Mouse (Mus musculus) ES-E14 (cell line): ENCODE measurements around the gene Gm14137. TPM values are rescaled to one million over a fixed set of nuclear protein-coding genes. Genes with fewer than 3 reads are reported as not detected.

ENCODE experiments used
- DNase-seq: peaks from one replicate; pipeline ENCODE4 v3.0.0-alpha.2; 2013; ENCODE audit warnings: low read depth, low spot score
- H3K27ac ChIP-seq: 2 replicates; pipeline ENCODE4 v1.5.1; 2012; ENCODE audit warnings: low read depth, mild to moderate bottlenecking, low read length, moderate library complexity, mixed read lengths; ENCODE audit not compliant: poor library complexity, insufficient read depth, severe bottlenecking
- H3K36me3 ChIP-seq: 2 replicates; pipeline ENCODE4 v1.6.1; 2012; ENCODE audit warnings: mild to moderate bottlenecking, low read length, moderate library complexity, mixed read lengths; ENCODE audit not compliant: control insufficient read depth, poor library complexity, insufficient read depth, severe bottlenecking
- H3K4me1 ChIP-seq, 2 experiments: fragments of 150-350 bp in 1 of 2; sonication (generic) in 1 of 2; 2 replicates each; pipeline ENCODE4 v1.6.1; 2012; ENCODE audit warnings: low read length in 2 of 2, mild to moderate bottlenecking in 1 of 2, mixed read lengths in 1 of 2; ENCODE audit not compliant: control insufficient read depth in 2 of 2, insufficient read depth in 2 of 2, poor library complexity in 1 of 2
- H3K4me3 ChIP-seq, 2 experiments: fragments of 150-350 bp in 1 of 2; sonication (generic) in 1 of 2; 2 replicates each; pipeline ENCODE4 v1.5.1; 2012; ENCODE audit warnings: low read length in 2 of 2, low read depth in 1 of 2, mild to moderate bottlenecking in 1 of 2, mixed read lengths in 1 of 2; ENCODE audit not compliant: insufficient read depth in 1 of 2, poor library complexity in 1 of 2, severe bottlenecking in 1 of 2
- H3K9ac ChIP-seq: 2 replicates; pipeline ENCODE4 v1.6.1; 2012; ENCODE audit warnings: low read depth, mild to moderate bottlenecking, low read length, mixed read lengths; ENCODE audit not compliant: poor library complexity, insufficient read depth, severe bottlenecking
- H3K9me3 ChIP-seq: fragments of 150-350 bp; sonication (generic); 2 replicates; pipeline ENCODE4 v1.6.1; 2012; ENCODE audit warnings: low read depth, mild to moderate bottlenecking, low read length; ENCODE audit not compliant: control insufficient read depth, insufficient read depth
- CHD2 ChIP-seq: IDR thresholded peaks from 2 replicates; pipeline ENCODE4 v1.6.1; 2014; ENCODE audit warnings: mild to moderate bottlenecking, low read depth, low read length, inconsistent platforms
- HCFC1 ChIP-seq: IDR thresholded peaks from 2 replicates; pipeline ENCODE4 v1.6.1; 2012; ENCODE audit warnings: low read length, inconsistent platforms, borderline replicate concordance; ENCODE audit not compliant: insufficient read depth
- MAFK ChIP-seq: IDR thresholded peaks from 2 replicates; pipeline ENCODE4 v1.6.1; 2014; ENCODE audit warnings: mild to moderate bottlenecking, low read depth, low read length, inconsistent platforms; ENCODE audit not compliant: insufficient read depth
- ZC3H11A ChIP-seq: IDR thresholded peaks from 2 replicates; pipeline ENCODE4 v1.6.1; 2012; ENCODE audit warnings: low read depth, mild to moderate bottlenecking, inconsistent platforms, low read length, borderline replicate concordance
- ZNF384 ChIP-seq: IDR thresholded peaks from 2 replicates; pipeline ENCODE4 v1.6.1; 2012; ENCODE audit warnings: low read depth, low read length, inconsistent platforms
- in situ Hi-C, 2 experiments: fragments of 600-800 bp; cut with MboI; formaldehyde crosslinking; loops; one replicate each; pipeline ENCODE4 v1.15.1; 2025; ENCODE audit warnings: low sequenced_read_pairs in 2 of 2, inconsistent platforms in 1 of 2; ENCODE audit not compliant: unreplicated experiment in 2 of 2
- total RNA-seq: library from RNA; depleted of rRNA; stranded (reverse); fragments of 300-350 nt; gene quantifications from 2 replicates; pipeline ENCODE4 v1.2.3, GENCODE M21; 2012

Gm14137 gene
- total RNA-seq, 1 experiment = 0.45 TPM

DNA sequence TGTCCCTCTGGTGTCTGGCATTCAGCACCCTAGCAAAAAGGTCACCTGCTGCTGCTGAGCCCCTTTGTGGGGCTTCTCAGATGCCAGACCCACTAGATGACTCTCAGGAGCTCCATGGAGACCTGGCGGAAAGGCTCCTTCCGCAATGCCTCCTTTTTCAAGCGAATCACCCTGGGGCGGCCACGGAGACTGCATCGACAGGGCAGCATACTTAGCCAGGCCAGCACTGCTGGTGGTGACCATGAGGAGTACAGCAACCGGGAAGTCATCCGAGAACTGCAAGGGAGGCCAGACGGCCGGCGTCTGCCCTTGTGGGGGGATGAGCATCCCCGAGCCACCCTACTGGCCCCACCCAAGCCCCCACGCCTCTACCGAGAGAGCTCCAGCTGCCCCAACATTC lies 557 bp downstream of the Gm14137 start:
- Histone ChIP-seq H3K9ac (no peak overlapping the region), H3K36me3 (no peaks in the 10 kb centered on the region), H3K4me3 (no peak overlapping the region), H3K9me3 (no peaks in the 10 kb centered on the region), H3K4me1 (peaks cover 0 to 2% of the 10 kb centered on the region in 2 experiments; a peak in 1 of 4 replicates), H3K27ac (no peak overlapping the region)
- TF ChIP-seq ZC3H11A = no peak
- TF ChIP-seq ZNF384 = no peak
- no peak for TF ChIP-seq MAFK
- TF ChIP-seq CHD2 = no peak
- no peak for TF ChIP-seq HCFC1
- DNase-seq = no peak
- in situ Hi-C loops = no loop called here

DNA sequence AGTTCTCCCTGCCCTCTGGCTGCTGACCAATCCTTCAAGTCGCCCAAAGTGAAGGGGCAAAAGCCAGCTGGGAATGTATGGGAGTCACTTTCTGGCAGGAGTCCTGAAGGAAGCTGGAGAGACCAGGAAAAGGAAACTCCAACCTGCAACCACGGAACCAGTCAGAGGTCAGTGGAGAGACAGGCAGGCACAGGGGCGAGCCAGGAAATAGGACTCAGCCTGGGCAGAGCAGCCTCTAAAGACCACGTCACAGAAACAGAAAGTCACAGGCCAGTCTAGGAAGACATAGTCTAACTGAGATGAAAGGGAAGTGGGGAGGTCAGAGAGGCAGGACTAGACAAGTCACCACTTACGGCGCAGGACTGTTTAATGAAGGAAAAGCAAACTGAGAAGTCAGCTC lies 1.3 kb downstream of the Gm14137 start:
- no peak for TF ChIP-seq HCFC1
- no peak for TF ChIP-seq ZC3H11A
- in situ Hi-C loops = no loop called here
- no peak overlapping the region for H3K9ac ChIP-seq
- H3K36me3 ChIP-seq = no peaks in the 10 kb centered on the region
- no peaks in the 10 kb centered on the region for H3K9me3 ChIP-seq
- no peak for DNase-seq
- H3K4me1 ChIP-seq = peaks cover 0 to 2% of the 10 kb centered on the region in 2 experiments; a peak in 1 of 4 replicates
- H3K4me3 ChIP-seq = no peak overlapping the region
- no peak overlapping the region for H3K27ac ChIP-seq

DNA sequence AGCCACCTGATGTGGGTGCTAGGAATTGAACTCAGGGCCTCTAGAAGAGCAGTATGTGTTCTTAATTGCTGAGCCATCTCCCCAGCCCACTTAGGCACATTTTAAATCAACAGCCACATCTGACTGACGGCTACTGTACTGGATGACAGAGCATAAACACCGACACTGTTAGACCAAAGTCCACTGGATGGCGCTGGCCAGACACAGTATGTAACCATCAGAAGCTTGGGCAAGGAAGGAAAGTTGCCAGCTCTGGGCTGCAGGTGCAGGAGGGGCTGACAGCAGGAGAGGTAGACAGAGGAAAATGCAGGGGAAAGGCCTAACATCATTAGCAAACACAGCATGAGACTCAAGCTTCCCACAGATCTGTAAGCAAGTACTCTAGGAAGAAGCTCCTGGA lies 2.5 kb downstream of the Gm14137 start:
- Histone ChIP-seq H3K36me3 (no peaks in the 10 kb centered on the region), H3K9ac (no peak overlapping the region), H3K9me3 (no peaks in the 10 kb centered on the region), H3K27ac (no peak overlapping the region), H3K4me3 (no peak overlapping the region), H3K4me1 (peaks cover 0 to 2% of the 10 kb centered on the region in 2 experiments; a peak in 1 of 4 replicates)
- in situ Hi-C loops = no loop called here
- TF ChIP-seq ZNF384 = no peak
- TF ChIP-seq CHD2 = no peak
- no peak for TF ChIP-seq HCFC1
- no peak for TF ChIP-seq MAFK
- TF ChIP-seq ZC3H11A = no peak
- no peak for DNase-seq

- Histone ChIP-seq H3K9me3 (no peaks in the 10 kb centered on the region), H3K4me3 (no peak overlapping the region), H3K27ac (no peak overlapping the region), H3K9ac (no peak overlapping the region), H3K4me1 (peaks cover 0 to 2% of the 10 kb centered on the region in 2 experiments; a peak in 1 of 4 replicates), H3K36me3 (no peaks in the 10 kb centered on the region)
- in situ Hi-C loops = no loop called here
- DNase-seq = no peak
- no peak for TF ChIP-seq ZC3H11A
- TF ChIP-seq HCFC1 = no peak
- TF ChIP-seq MAFK = no peak
These were observed 3.2 kb downstream of the Gm14137 start for GRCm38 (mm10) chr2:119177384-119177939.

GRCm38 (mm10) chr2:119182914-119183313 lies 8.6 kb downstream of the Gm14137 start:
- H3K27ac ChIP-seq = no peak overlapping the region
- in situ Hi-C loops = no loop called here
- TF ChIP-seq CHD2 (no peak), MAFK (no peak), ZNF384 (no peak), HCFC1 (no peak), ZC3H11A (no peak)
- no peak for DNase-seq
- H3K9ac ChIP-seq = no peak overlapping the region
- H3K36me3 ChIP-seq = no peaks in the 10 kb centered on the region
- H3K9me3 ChIP-seq = no peaks in the 10 kb centered on the region
- H3K4me3 ChIP-seq = peak overlapping the region in 1 of 2 experiments; percentile 33; a peak in 1 of 4 replicates
- H3K4me1 ChIP-seq = no peaks in the 10 kb centered on the region
